Mouse (Mus musculus): Measurements from ENCODE around the gene Spata31d1b.

The Spata31d1b gene

GRCm38 (mm10) chr13:59750310-59750709 is 38.2 kb downstream of the Spata31d1b start:
- no peak for DNase-seq

- DNase-seq = no peak
Observed at GRCm38 (mm10) chr13:59756906-59757305, 44.8 kb downstream of the Spata31d1b start.

- DNase-seq = no peak
Observed at GRCm38 (mm10) chr13:59762791-59763190, 50.7 kb downstream of the Spata31d1b start.

- DNase-seq = no peak
Observed at GRCm38 (mm10) chr13:59766786-59767515, 54.9 kb downstream of the Spata31d1b start.

- DNase-seq = no peak
Observed at GRCm38 (mm10) chr13:59768531-59768930, 56.4 kb downstream of the Spata31d1b start.

Measured in cerebellum, adult 18-20 months (tissue).